Mouse (Mus musculus): ENCODE results near the gene Polk. TPM values are rescaled to one million over a fixed set of nuclear protein-coding genes. Genes with fewer than 3 reads are reported as not detected.

Polk gene
- polyA plus RNA-seq, 1 experiment from 2014 or later, result 9.8 TPM

DNA sequence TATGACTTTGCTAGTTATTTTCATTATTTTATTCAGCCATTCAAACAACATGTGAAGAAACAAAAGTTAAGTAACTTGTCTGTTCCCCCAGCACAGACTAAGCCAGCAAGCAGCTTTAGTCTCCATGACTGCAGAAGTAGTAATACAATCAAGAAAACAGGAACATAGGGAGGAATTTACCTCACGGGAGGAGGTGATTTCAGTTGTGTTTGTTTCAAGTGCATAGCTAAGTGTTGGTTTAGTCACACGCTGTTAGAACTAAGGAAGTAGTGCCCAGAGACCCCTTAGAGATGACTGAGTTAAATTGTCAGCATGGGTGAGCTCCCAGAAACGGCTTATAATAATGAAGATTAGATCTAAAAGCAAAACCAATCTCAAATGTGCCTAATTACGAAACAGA lies 5.6 kb upstream of the Polk start:
- Histone ChIP-seq H3K4me2 (no peak overlapping the region), H3K27ac (no peak overlapping the region), H3K27me3 (no peaks in the 10 kb centered on the region), H3K4me3 (replicated peaks) (no peak overlapping the region), H3K9me3 (no peaks in the 10 kb centered on the region), H3K9ac (replicated peaks) (no peak overlapping the region), H3K36me3 (no peaks in the 10 kb centered on the region), H3K4me1 (replicated peaks) (peaks cover 3% of the 10 kb centered on the region; the same call in 1 of the 2 replicates)
- WGBS, result 85% methylated on average over 4 of the region's 4 CpGs
- no peak for ATAC-seq (ENCODE audit: insufficient number of reproducible peaks, insufficient read depth, low FRiP score, low TSS enrichment, low read depth)

DNA sequence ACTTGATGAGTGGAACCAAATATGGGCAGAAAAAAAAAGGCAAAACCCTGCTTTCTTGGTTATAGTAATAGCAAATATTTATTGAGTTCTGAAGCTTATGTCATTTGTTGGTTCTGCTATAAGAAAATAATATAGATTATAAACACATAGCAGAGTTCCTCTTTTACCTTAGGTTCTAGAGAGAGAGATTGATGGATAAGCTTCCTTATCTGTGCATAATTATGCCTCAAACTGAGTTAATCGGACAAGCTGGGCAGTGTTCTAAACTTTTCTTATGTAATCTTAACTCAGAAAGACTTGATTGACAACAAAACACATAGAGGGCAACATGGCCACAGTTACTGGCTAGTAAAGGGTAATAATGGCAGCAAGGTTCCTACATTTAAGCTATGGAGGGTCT lies 4.9 kb upstream of the Polk start:
- no peak overlapping the region for H3K9ac ChIP-seq (replicated peaks)
- no peak for ATAC-seq (ENCODE audit: insufficient number of reproducible peaks, insufficient read depth, low FRiP score, low TSS enrichment, low read depth)
- no peaks in the 10 kb centered on the region for H3K27me3 ChIP-seq
- H3K27ac ChIP-seq, result no peak overlapping the region
- H3K9me3 ChIP-seq, result no peaks in the 10 kb centered on the region
- no peak overlapping the region for H3K4me3 ChIP-seq (replicated peaks)
- peaks cover 3% of the 10 kb centered on the region; the same call in 1 of the 2 replicates for H3K4me1 ChIP-seq (replicated peaks)
- WGBS, result 83% methylated on average over 1 of the region's 1 CpGs
- H3K36me3 ChIP-seq, result no peaks in the 10 kb centered on the region
- H3K4me2 ChIP-seq, result no peak overlapping the region

DNA sequence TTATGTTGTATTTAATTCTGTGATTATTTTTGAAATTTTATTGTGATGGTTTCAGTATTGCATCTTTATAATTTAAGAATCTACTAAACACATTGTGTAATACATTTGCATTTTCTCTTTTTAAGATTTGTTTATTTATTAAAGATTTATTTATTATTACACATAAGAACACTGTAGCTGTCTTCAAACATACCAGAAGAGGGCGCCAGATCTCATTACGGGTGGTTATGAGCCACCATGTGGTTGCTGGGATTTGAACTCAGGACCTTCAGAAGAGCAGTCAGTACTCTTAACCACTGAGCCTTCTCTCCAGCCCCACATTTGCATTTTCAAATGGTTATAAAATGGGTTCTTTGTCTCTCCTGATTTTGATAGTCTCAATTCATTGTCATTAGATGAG lies 2.1 kb upstream of the Polk start:
- Histone ChIP-seq H3K36me3 (no peaks in the 10 kb centered on the region), H3K27ac (no peak overlapping the region), H3K27me3 (no peaks in the 10 kb centered on the region), H3K4me3 (replicated peaks) (no peak overlapping the region), H3K4me2 (no peak overlapping the region), H3K9me3 (no peaks in the 10 kb centered on the region), H3K9ac (replicated peaks) (no peak overlapping the region), H3K4me1 (replicated peaks) (peaks cover 3% of the 10 kb centered on the region; the same call in 1 of the 2 replicates)
- 81% methylated on average over 2 of the region's 2 CpGs for WGBS
- no peak for ATAC-seq (ENCODE audit: insufficient number of reproducible peaks, insufficient read depth, low FRiP score, low TSS enrichment, low read depth)

DNA sequence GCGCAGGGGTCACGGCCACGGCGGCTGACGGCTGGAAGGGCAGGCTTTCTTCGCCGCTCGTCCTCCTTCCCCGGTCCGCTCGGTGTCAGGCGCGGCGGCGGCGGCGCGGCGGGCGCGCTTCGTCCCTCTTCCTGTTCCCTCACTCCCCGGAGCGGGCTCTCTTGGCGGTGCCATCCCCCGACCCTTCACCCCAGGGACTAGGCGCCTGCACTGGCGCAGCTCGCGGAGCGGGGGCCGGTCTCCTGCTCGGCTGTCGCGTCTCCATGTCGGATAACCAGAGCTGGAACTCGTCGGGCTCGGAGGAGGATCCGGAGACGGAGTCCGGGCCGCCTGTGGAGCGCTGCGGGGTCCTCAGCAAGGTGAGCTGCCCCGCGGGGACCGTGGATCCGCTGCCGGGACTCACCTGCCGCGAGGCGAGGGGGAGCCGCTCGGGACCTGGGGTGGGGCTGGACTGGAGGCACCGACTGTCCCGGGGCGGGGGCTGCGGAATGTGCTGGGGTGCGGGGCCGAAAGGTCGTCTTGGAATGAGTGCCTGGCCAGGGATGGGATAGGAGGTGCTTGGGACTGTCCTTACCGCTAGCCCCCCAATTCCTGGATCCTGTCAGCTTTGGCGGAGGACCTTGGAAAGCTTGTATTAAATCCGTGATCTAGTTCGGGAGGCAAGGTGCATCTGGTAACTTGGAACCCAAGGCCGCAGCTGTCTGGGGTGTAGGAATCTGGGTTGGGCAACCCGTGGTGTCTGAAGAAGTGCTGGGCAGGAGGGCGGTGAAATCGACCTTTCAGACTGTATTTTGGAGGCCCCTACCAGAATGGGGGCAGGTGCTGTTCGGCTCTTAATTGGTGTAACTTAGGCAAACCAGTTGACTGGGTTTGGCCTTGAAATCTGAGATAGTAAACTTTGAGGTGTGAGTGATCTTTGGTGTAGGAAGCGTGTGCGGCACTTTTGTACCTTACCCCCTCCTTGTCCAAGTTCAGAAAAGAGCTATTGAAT lies 817 bp upstream of the Polk start:
- WGBS, result under 1% methylated on average over 70 of the region's 73 CpGs
- Histone ChIP-seq H3K27ac (peak overlapping the region; percentile 90), H3K4me2 (peak overlapping the region; percentile 79)

DNA sequence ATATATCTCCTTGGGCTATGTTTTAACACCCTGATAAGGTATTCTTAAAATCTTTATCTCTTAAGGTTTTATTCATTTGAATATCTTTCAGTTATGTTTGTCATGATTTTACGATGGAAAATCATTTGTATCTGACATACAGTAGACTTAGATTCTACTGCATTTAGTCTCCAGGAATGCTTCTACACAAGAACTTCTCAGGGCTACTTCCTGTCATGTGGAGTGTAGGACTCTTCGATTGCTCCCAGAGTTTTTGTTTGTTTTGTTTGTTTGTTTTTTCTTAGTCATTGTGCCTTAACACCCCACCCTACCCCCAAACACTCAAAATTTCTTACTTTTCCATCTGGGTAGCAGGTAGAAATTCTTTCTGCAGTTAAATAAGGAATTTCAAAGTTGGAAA lies 998 bp downstream of the Polk start:
- H3K36me3 ChIP-seq, result no peaks in the 10 kb centered on the region
- no peak overlapping the region for H3K27ac ChIP-seq
- no peaks in the 10 kb centered on the region for H3K9me3 ChIP-seq
- no peak for ATAC-seq (ENCODE audit: insufficient number of reproducible peaks, insufficient read depth, low FRiP score, low TSS enrichment, low read depth)
- H3K9ac ChIP-seq (replicated peaks), result no peak overlapping the region
- peak overlapping the region; percentile 97 for H3K4me3 ChIP-seq (replicated peaks)
- H3K4me2 ChIP-seq, result peak overlapping the region; percentile 79
- WGBS, result 49% methylated on average over 2 of the region's 2 CpGs
- peaks cover 3% of the 10 kb centered on the region; the same call in 1 of the 2 replicates for H3K4me1 ChIP-seq (replicated peaks)
- H3K27me3 ChIP-seq, result no peaks in the 10 kb centered on the region

More for the DNA sequence above, 817 bp upstream of the Polk start:
- Histone ChIP-seq H3K9ac (replicated peaks) (peak overlapping the region; percentile 91), H3K27me3 (no peaks in the 10 kb centered on the region), H3K9me3 (no peaks in the 10 kb centered on the region), H3K4me1 (replicated peaks) (peaks cover 3% of the 10 kb centered on the region; the same call in 1 of the 2 replicates), H3K4me3 (replicated peaks) (peak overlapping the region; percentile 97), H3K36me3 (no peaks in the 10 kb centered on the region)
- no peak; the same call in 1 of the 2 replicates for ATAC-seq (ENCODE audit: insufficient number of reproducible peaks, insufficient read depth, low FRiP score, low TSS enrichment, low read depth)

DNA sequence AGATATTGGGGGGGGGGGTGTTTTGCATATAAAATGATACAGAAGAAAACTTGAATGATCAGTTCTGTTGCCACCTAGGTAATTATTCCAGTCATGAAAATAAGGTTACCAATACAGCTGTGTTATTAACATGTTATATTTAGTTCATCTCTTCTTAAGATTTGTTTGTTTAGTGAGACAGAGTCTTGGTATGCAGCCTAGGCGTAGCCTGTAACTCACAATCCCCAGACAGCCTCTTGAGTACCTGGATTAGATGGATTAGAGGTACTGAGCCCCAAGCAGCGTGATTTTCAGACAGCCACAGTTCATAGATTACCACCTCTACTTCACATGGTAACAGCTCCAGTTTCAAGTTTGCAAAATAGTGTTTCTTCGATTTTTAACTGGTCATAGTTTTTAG lies 4.3 kb downstream of the Polk start:
- WGBS, result 69% methylated on average over 3 of the region's 3 CpGs
- H3K4me2 ChIP-seq, result no peak overlapping the region
- H3K9ac ChIP-seq (replicated peaks), result no peak overlapping the region
- no peak for ATAC-seq (ENCODE audit: insufficient number of reproducible peaks, insufficient read depth, low FRiP score, low TSS enrichment, low read depth)
- H3K4me1 ChIP-seq (replicated peaks), result 0 out of 2 replicates have a peak, but pooled peaks cover 4% of the 10 kb centered on the region
- no peak overlapping the region for H3K4me3 ChIP-seq (replicated peaks)
- no peaks in the 10 kb centered on the region for H3K36me3 ChIP-seq
- H3K27ac ChIP-seq, result no peak overlapping the region
- H3K27me3 ChIP-seq, result no peaks in the 10 kb centered on the region
- H3K9me3 ChIP-seq, result no peaks in the 10 kb centered on the region

DNA sequence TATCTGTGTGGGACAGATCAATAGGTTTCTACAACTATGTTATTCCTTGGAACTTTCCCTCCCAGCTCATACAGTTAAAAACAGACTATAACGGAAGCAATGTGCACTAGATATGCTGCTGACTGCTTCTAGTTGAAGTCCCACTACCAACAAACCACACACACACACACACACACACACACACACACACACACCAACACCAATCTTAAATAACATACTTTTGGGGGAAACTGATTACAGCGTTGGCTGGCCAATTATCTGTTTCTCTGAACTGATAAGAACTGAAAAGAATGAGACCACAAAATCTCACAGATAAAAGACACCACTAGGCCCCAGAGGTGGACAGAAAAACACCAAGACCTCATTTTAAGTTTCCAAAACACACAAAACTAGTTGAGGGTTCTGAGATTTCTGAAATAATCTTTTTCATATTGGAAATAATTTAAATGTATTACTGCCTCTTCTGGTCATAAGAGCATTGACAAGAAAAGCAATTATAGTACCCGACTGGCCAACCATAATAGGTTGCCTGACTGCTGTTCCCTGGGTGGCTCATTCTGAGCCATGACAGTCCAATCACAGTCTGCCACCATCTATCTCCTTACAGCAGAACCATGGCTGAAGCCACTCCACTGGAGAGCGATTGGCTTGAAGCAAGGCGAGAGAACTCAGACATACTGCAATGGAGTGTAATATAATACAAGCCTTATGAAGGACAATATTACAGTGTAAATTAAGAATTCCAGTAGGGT lies 5.4 kb downstream of the Polk start:
- Histone ChIP-seq H3K27ac (no peak overlapping the region), H3K4me1 (replicated peaks) (0 out of 2 replicates have a peak, but pooled peaks cover 4% of the 10 kb centered on the region), H3K4me2 (no peak overlapping the region), H3K9me3 (no peaks in the 10 kb centered on the region), H3K36me3 (no peaks in the 10 kb centered on the region), H3K4me3 (replicated peaks) (no peak overlapping the region), H3K27me3 (no peaks in the 10 kb centered on the region), H3K9ac (replicated peaks) (no peak overlapping the region)
- no peak for ATAC-seq (ENCODE audit: insufficient number of reproducible peaks, insufficient read depth, low FRiP score, low TSS enrichment, low read depth)
- 81% methylated on average over 5 of the region's 5 CpGs for WGBS

DNA sequence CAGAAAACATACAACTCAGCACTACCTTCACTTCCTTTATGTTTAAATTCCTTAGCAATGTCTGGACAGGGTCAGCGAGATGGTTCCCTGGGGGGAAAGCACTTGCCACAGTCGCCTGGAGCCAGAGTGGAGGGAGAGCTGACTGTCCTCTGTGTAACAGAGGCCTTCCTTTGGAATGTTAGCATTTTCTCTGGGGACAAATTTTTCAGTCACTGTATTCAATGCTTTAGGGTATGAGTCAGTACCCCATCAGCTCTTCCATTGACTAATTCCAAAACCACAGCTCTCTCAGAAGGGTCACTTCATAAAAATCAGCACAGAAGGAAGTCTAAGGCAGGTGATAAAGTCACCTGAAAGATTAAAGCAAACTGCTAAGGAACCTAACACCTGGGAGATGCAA lies 8.6 kb downstream of the Polk start:
- Histone ChIP-seq H3K9me3 (no peaks in the 10 kb centered on the region; the same call in 1 of the 2 replicates), H3K36me3 (peaks cover 4% of the 10 kb centered on the region; the same call in 1 of the 2 replicates), H3K4me3 (replicated peaks) (no peak overlapping the region), H3K27ac (no peak overlapping the region), H3K27me3 (no peaks in the 10 kb centered on the region), H3K4me1 (replicated peaks) (0 out of 2 replicates have a peak, but pooled peaks cover 4% of the 10 kb centered on the region), H3K9ac (replicated peaks) (no peak overlapping the region), H3K4me2 (no peak overlapping the region)
- no peak for ATAC-seq (ENCODE audit: insufficient number of reproducible peaks, insufficient read depth, low FRiP score, low TSS enrichment, low read depth)
- WGBS, result 57% methylated on average over 2 of the region's 2 CpGs

DNA sequence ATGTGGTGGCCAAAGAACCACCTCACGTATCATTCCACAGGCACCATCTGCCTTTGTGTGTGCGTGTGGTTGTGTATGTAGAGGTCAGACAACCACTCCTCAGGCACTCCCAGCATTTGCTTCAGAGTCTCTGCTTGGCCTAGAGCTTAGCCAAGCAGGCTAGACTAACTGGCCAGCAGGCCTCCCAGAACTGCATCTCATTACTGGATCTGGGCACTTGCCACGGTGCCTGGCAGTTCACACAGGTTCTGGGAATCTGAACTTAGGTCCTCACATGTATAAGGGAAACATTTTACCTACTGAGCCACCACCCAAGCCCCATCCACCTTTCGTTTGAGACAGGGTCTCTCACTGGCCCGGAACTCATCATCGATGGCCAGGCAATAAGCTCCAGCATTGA lies 10.2 kb downstream of the Polk start:
- no peaks in the 10 kb centered on the region for H3K27me3 ChIP-seq
- ATAC-seq (ENCODE audit: insufficient number of reproducible peaks, insufficient read depth, low FRiP score, low TSS enrichment, low read depth), result no peak
- no peak overlapping the region for H3K4me3 ChIP-seq (replicated peaks)
- H3K4me1 ChIP-seq (replicated peaks), result 0 out of 2 replicates have a peak, but pooled peaks cover 4% of the 10 kb centered on the region
- H3K9me3 ChIP-seq, result no peaks in the 10 kb centered on the region; the same call in 1 of the 2 replicates
- H3K27ac ChIP-seq, result no peak overlapping the region
- H3K4me2 ChIP-seq, result no peak overlapping the region
- peaks cover 4% of the 10 kb centered on the region; the same call in 1 of the 2 replicates for H3K36me3 ChIP-seq
- WGBS, result 90% methylated on average over 6 of the region's 6 CpGs
- H3K9ac ChIP-seq (replicated peaks), result no peak overlapping the region

DNA sequence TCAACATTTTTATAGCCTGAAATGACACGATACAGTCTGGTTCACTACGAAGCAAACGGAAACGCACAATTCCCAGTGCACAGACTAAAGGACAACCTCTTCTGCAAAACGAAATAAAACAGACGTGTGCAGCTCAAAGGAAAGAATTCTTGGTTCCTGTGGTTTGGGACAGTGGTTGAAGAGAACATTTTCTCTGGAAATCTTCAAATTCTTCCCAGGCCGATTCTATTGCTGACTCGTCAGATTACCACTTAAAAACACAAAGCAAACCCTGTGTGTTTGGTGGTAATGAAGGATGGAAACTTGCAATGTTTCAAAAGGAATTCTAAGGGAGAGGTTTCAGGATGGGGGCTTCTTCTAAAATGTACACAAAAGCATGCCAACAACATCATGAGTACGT lies 12.3 kb downstream of the Polk start:
- WGBS, result 92% methylated on average over 9 of the region's 9 CpGs
- Histone ChIP-seq H3K4me1 (replicated peaks) (0 out of 2 replicates have a peak, but pooled peaks cover 4% of the 10 kb centered on the region), H3K9ac (replicated peaks) (no peak overlapping the region), H3K27me3 (no peaks in the 10 kb centered on the region), H3K4me3 (replicated peaks) (no peak overlapping the region), H3K27ac (no peak overlapping the region), H3K36me3 (peaks cover 4% of the 10 kb centered on the region; the same call in 1 of the 2 replicates), H3K9me3 (no peaks in the 10 kb centered on the region; the same call in 1 of the 2 replicates), H3K4me2 (no peak overlapping the region)
- no peak for ATAC-seq (ENCODE audit: insufficient number of reproducible peaks, insufficient read depth, low FRiP score, low TSS enrichment, low read depth)

DNA sequence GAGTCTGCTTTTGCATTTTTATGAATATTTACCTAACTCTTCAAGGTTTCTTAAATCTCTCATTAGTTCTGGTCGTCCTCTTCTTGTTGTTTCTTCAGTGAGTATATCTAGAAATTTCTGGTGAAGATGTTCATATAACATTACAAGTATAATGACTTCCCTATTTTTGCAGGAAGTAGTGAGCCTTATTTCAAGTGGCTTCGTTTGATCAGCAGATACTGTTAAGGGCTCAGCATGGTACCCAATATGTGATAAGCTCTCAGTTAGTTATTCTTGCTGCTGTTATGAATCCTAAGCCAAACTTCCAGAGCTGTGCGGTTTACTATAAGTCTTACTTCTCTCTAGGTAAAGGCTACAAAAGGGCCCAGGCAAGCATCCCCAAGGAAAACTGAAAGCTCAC lies 12.8 kb downstream of the Polk start:
- H3K27ac ChIP-seq, result no peak overlapping the region
- WGBS, result 96% methylated on average over 3 of the region's 3 CpGs

More for the DNA sequence above, 12.8 kb downstream of the Polk start:
- no peak overlapping the region for H3K4me3 ChIP-seq (replicated peaks)
- H3K36me3 ChIP-seq, result peaks cover 4% of the 10 kb centered on the region; the same call in 1 of the 2 replicates
- H3K9me3 ChIP-seq, result no peaks in the 10 kb centered on the region; the same call in 1 of the 2 replicates
- no peak overlapping the region for H3K9ac ChIP-seq (replicated peaks)
- no peaks in the 10 kb centered on the region for H3K27me3 ChIP-seq
- H3K4me2 ChIP-seq, result no peak overlapping the region
- 0 out of 2 replicates have a peak, but pooled peaks cover 4% of the 10 kb centered on the region for H3K4me1 ChIP-seq (replicated peaks)
- no peak for ATAC-seq (ENCODE audit: insufficient number of reproducible peaks, insufficient read depth, low FRiP score, low TSS enrichment, low read depth)
